Mouse (Mus musculus): ENCODE results near the gene Cldn14.
A peak's percentile ranks its signal among the peaks of the same experiment; 100 is the strongest.
"Not testable (repeated sequence)": the region's sequence is repeated elsewhere in the genome, so short reads cannot be mapped to it uniquely, and the experiment has no call there.

Gene Cldn14

DNA sequence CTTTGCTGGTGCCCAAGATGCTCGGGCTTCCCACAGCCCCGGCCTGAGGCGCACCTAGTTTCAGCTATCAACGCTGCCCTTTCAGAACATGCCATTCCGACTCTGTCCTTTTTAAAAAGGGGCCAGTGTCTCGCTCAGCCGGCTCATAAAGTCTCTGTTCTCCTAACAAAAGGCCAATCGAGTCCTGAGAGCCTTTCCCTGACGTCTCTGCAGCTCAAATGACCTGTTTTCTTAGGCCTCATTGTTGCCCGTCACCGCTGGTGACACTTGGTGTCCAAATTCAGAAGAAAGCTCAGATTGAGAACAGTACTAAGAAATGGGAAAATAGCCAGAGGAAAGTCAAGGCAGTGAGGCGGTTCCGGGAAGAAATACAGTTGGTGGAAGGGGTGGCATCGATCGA, at the start of gene Cldn14:
TSS of gene Cldn14 (minus strand) at position 101 of the 400 bp plus-strand sequence.
- no peak for DNase-seq

GRCm38 (mm10) chr16:94055576-94055975, 46.9 kb upstream of the Cldn14 start:
- no peak for DNase-seq

DNA sequence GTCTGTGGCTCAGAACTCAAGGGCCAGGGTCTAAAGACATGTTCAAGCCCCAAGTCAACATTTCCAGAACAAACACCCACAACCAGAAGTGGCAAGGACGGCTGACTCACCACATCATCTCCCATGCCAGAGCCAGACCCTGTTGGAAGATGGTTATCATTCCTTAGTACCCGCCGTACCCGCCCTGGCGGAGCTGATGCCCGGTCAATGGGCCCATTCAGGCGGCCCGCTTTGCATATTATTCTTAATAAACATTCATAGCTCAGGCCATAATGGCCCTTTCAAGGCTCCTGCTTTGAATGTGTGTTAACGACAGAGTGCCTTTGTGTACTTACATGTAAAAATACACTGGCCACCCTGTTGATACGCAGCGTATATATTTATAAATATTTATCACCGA, 46.5 kb upstream of the Cldn14 start:
- DNase-seq: no peak

- no peak for DNase-seq
These were observed 41.7 kb upstream of the Cldn14 start for GRCm38 (mm10) chr16:94050368-94050767.

DNA sequence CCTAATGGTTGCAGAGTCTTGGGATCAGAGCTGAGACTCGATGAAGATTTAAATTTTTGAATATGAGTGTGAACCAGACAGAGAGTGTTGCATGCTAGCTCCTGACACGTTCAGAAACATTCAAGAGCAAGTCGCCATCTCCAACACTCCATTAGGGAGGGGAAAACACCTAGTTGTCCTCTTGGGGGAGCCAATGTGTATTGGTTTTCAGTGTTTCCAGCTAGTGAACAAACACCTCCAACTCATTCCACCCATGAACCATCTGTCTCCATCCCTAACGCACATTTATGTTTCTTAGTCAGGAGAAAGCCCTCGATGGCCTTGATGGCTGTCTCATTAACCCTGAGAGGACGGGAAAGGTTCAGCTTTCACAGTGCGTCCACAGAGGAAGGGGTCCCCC, 36.4 kb upstream of the Cldn14 start:
- no peak for DNase-seq

DNA sequence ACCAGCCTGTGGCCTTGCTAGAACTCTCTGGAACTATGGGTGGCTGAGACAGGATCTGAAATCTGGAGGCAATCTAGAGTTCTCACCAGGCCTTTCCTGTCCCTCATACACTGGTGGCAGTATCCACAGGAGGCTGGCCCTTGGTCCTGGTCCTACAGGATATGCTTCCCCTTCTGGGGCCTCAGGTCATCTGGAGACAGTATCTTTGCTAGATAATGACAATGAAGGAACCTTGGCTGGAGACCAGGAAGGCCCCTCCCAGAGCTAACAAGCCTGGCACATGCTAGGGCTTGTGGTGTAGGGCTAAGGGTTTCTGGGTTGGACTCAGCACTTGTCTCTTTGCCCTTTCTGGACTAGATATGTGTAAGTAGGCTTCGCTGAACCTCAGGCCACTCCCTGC, 35.2 kb upstream of the Cldn14 start:
- no peak for DNase-seq

- DNase-seq: no peak
These were observed 32.6 kb upstream of the Cldn14 start for GRCm38 (mm10) chr16:94041065-94041712.

DNA sequence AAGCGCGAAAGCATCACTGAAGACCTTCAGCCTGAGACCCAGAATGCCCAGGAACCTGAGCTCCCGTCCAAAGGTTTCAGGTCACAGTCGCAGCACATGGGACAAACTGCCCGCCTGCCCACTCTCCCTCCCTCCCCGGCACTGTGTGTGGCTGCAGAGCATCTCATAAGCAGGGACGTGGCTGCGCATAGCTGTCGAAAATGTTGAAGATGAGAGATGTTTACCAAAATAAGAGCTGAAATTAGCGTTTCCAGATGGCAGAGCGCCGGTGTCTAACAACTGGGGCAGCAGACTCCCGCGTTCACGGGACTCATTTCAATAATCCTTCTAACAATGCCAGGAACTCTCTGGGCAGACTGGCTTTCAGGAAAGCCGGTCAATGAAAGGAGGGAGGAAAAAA, 31.8 kb upstream of the Cldn14 start:
- DNase-seq: no peak

DNA sequence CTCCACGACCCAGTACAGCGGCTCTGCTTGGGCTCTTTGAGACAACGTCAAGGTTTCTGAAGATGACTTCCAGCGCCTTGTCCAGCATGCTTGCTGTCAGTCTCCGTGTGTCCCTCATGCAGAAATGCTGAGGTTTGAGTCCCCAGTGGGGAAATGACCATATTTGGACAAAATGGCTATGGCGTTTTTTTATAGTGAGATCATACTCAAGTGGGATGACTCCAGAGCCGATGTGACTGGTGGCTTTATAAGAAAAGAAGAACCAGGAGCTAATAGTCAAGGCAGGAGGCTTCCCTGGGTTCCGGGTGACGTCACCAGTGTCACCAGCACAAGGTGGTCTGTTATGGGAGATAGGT, 30.3 kb upstream of the Cldn14 start:
- no peak for DNase-seq

DNA sequence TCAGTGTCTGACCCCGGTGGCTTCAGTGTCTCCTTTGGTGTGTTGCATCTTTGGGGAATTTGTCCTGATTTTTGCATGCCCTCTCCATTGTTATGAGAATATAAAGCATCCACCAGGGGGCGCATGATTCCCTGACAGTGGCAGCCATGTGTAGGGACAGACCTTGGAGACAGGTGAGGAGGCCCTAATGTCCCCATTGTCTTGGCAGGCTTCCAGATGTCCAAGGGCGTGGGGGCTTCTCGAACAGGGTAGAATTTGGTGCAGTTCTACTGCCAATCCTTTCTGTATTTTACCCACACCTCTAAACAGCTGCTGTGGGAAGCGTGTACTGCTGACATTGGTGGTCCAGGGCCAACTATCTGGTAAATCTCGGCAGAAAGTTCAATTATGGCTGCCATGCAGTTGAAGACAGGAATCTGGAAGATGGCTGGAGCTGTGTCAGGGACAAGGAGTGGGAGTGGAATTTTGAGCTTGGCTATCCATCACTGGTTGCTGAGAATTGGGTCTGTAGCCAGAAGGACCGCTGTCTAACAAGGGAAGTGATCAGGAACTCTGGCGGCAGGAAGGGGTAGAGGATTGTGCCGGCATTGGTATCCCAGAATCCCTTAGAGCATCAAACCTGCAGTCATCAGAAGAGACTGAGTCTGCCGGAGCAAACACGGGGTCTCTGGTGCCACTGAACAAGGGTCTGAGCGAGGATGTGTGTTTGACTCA, 29.8 kb upstream of the Cldn14 start:
- peak; percentile 77 for DNase-seq

DNA sequence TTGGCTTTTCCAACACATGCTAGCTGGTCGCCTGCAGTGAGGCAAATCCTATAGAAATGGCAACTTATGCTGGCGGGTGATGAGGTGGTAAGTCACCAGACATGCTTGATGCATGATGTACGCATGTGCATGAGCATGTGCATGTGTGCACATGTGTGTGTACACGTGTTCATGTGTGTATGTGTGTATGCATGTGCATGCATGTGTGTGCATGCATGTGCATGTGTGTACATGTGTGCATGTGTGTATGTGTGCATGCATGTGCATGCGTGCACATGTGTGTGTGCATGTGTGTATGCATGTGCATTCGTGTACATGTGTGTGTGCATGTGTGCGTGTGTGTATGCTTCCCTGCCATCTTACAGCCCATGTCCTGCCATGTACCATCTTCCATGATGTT, 28.6 kb upstream of the Cldn14 start:
- no peak for DNase-seq

- DNase-seq: no peak
These were observed 25.5 kb upstream of the Cldn14 start for GRCm38 (mm10) chr16:94034152-94034551.

DNA sequence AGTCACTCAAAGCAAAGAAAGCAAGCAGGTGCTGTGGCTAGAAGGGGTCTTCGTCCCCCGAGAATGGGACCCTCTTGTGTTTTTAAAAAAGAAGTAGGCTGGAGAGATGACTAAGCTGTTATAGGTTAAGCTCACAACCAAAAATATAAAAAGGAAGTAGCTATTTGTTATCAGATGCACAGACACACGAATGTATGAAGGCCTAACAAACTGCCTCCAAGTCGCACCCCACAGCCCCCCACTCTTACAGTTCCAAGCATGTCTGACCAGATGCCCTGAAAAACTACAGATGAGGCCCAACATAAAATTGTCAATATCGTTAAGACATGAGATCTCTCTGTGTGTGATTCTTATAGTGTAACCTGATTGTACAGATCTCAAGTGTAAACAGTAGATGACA, 23.6 kb upstream of the Cldn14 start:
- DNase-seq: no peak

GRCm38 (mm10) chr16:94023352-94024280, 15.0 kb upstream of the Cldn14 start:
- no peak for DNase-seq

GRCm38 (mm10) chr16:94019725-94020124, 11.1 kb upstream of the Cldn14 start:
- not testable (repeated sequence) for DNase-seq

DNA sequence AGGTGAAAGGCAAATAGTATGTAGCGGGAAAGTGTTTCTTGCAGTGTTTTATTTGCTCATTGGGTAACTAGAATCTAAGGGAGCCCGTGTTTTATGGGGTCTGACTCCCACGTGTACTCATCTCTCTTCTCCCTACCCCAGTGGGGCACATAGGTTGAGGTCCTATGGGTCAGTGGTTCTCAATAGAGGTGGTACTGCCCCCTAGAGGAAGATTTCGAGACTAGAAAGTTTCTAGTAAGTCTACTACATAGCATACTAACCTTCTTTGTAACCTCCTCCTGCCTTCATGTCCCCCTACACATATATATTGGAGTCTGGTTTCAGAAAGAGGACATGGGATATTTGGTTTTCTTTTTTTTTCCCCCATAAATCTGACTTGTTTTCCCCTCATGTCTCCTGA, 9.3 kb upstream of the Cldn14 start:
- DNase-seq: no peak

DNA sequence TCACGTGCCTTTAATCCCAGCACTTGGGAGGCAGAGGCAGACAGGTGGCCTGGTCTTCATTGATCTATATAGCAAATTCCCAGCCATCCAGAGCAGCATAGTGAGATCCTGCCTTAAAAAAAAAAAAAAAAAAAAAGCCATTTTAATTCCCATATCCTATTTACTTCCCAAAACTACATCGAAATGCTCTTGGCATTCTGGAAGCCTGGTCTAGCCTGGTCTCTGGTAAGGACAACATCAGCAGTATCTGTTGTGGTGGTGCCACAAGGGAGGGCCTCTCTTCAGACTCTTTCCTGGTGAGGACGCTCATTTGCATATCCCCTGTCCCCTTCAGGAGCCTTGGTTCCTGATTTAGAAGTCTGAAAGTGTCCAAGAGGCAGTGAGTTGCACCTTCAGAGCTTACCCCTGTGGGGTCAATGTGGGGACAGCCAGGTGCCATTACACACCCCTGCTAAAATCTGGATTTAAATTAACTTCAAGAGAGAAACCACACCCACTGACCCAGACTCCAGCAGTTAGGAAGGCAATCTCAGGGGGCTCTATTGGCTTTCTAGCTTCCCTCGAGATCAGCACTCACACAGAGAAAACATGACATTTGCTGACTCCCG, 6.0 kb upstream of the Cldn14 start:
- DNase-seq: no peak

- DNase-seq: not testable (repeated sequence)
These were observed 4.9 kb upstream of the Cldn14 start for GRCm38 (mm10) chr16:94013328-94014086.

DNA sequence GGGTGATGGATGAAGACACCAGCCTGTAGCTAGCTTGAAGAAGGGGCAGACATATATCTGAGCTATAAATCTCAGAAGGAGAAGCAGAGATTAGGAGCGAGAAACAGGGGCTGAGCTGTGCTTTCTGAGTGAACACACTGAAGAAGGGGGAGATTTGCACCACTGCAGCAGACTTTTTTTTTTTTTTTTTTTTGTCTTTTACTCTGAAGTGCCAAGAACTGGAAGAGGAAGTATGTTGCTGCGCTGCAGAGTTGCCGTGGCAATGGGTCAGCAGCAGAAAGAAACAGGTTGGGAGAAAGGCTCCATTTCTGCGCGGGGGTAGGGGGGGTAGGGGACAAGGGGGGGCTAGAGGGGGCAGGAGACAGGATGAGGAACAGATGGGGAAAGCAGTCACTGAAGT, 2.6 kb upstream of the Cldn14 start:
- no peak for DNase-seq

DNA sequence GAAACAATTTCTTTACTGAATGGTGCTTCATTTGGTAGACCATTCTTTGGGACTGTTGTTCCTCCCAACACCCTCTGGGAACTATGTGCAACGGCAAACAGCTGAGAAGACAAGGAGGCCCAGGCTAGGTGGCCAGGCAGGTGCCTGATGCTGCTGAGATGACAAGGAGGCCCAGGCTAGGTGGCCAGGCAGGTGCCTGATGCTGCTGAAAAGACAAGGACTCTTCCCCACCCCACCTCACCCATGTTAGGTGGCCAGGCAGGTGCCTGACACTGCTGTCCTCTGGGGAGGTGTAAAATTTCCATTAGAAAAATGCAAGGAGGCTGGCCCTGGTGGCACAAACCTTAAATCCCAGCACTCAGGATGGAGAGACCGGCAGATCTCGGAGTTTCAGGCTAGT, 2.0 kb upstream of the Cldn14 start:
- DNase-seq: no peak

DNA sequence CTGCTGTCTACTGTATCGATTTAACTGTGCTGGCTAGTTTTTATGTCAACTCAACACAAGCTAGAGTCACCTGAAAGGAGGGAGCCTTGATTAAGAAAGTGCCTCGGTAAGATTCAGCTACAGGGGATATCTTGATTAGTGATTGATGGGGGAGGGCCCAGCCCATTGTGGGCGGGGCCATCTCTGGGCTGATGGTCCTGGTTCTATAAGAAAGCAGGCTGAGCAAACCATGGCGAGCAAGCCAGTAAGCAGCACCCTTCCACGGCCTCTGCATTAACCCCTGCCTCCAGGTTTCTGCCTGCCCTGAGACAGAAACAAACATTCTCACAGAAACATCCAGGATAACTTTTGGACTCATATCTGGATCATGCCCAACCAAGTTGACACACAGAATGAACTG, 1.5 kb upstream of the Cldn14 start:
- no peak for DNase-seq

- no peak for DNase-seq
These were observed 719 bp upstream of the Cldn14 start for GRCm38 (mm10) chr16:94009356-94009755.
